Mouse (Mus musculus): Measurements from ENCODE around the gene Dync1i1. TPM values are rescaled to one million over a fixed set of nuclear protein-coding genes. Genes with fewer than 3 reads are reported as not detected.

Dync1i1 gene
- polyA plus RNA-seq, 1 experiment = 19.3 TPM

DNA sequence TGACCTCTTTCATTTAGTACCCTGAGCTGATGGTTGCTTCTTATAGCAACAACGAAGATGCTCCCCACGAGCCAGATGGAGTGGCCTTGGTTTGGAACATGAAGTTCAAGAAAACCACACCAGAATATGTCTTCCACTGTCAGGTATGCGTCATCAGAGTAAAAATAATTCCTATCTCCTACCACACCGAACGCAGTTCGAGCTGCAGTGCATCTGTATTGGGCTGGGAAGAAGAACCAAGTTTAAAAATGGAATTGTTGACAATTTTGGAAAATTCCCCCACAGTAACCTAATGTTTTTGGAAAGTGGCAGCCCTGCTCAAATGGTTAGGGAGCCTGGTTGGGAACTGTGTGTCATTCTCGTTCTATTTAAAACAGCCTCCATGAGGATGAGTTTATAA lies 197.7 kb downstream of the Dync1i1 start:
- TF ChIP-seq CTCF (IDR thresholded peaks at IDR 0.05; ENCODE audit: borderline replicate concordance, extremely low read depth, insufficient read depth, insufficient read length) (no peak), POLR2A (IDR thresholded peaks at IDR 0.05; ENCODE audit: borderline replicate concordance, extremely low read depth, insufficient read depth, insufficient read length, poor library complexity, severe bottlenecking) (no peak)
- no peak for DNase-seq (ENCODE audit: low read depth)

DNA sequence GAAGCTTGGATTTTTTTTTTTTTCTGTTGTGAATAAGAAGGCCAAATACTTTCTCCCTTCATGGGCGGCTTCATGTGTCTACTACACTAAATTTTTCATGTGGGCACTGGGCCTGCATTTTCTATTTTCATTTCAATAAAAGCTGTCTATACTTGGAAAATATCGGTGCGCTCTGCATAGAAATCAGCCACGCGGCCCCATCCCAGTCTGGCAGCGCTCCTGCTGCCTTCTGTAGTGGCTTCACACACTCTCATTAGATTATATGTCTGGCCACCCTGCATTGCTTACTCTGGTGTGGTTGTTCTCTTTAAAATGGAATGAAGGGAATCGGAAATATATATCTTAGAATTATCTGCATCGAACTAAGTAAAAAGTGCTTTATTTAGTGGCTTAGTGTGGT lies 204.7 kb downstream of the Dync1i1 start:
- peak; percentile 75 for DNase-seq (ENCODE audit: low read depth)
- no peak for TF ChIP-seq POLR2A (IDR thresholded peaks at IDR 0.05; ENCODE audit: borderline replicate concordance, extremely low read depth, insufficient read depth, insufficient read length, poor library complexity, severe bottlenecking)

DNA sequence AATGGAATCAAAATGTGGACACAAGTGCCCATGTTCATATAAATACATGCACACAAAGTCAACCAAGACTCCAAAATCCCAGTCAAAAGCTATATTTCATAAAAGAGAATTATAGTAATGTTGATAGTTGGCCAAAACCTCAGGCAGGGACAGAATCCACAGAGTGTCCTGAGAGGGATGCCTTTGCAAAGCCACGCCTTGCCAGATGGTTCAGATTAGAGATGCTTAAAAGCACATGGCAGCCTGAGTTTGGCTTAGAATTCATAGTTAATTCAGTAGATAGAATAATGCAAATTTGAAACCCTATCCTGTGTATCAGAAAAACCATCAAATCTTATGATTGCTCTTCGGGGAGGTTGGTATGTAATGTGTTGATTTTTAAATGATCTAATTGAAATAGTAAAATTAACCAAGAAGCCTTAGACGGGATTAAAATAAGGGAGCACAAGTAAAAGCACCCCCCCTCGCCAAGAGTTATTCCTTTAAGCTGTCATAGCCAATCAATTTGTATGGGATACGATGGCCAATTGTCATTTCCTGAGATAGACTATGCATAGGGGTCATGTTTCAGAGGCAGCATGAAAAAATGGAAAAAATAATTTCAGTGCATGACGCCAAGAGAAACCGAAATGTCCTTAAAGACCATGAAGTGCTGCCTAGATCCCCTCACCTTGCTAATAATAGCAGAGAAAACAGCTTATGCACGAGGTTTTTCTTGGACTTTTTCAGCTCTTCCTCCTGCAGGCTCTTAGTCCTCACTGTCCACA lies 210.3 kb downstream of the Dync1i1 start:
- DNase-seq (ENCODE audit: low read depth) = peak; percentile 54
- TF ChIP-seq POLR2A (IDR thresholded peaks at IDR 0.05; ENCODE audit: borderline replicate concordance, extremely low read depth, insufficient read depth, insufficient read length, poor library complexity, severe bottlenecking) = no peak
- no peak for TF ChIP-seq CTCF (IDR thresholded peaks at IDR 0.05; ENCODE audit: borderline replicate concordance, extremely low read depth, insufficient read depth, insufficient read length)

DNA sequence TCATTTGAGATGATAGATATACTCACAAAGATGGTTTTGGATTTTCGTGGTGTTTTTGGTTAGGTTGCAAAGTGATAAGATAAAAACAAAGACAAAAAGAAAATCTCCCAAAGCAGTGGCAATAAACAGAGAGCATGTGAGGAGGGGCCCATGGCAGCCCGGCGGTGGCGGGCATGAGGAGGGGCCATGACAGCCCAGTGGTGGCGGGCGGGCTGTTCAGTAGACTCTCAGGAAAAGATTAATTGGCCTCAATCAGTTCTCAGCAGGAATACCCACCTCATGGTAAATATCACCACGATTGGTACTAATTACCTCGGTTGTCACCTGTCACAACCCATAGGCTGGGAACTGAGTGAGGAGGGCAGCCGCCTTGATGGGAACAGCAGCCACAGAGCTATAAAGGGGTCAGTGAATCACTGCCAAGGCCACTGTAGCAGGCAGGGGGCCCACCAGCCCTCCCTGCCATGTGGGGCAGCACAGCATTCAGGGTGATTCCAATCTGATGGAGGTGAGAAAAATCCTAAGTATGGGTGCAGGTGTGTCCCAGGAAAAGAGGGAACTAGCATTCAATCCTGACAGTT lies 224.5 kb downstream of the Dync1i1 start:
- DNase-seq (ENCODE audit: low read depth) = peak; percentile 42
- no peak for TF ChIP-seq CTCF (IDR thresholded peaks at IDR 0.05; ENCODE audit: borderline replicate concordance, extremely low read depth, insufficient read depth, insufficient read length)
- no peak for TF ChIP-seq POLR2A (IDR thresholded peaks at IDR 0.05; ENCODE audit: borderline replicate concordance, extremely low read depth, insufficient read depth, insufficient read length, poor library complexity, severe bottlenecking)

DNA sequence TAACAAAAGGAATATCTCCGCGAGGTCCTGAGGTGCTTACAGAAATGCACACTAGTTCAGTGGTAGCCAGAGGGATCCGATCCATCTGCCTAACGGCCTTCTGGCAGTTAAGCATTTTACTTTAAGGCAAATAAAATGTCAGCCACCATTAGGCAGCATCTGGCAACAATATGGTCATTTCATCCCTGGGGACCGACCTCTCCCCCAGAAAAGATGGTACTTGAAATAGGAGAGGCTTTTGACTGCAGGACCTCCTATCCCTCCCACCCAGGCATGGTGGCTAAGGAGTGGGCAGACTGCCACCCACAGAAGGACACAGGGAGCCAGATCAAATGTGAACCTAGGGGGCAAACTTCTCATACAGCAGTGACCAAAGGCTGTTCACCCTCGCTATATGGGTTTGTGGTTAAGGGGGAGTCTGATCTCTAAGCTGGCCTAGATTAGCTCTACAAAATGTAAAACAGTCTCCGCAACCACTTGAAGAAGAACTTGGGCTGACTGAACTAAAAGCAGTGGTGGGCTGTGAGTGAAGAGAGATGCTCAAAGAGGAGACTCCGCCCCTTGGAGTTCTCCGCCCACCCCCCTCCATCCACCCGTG lies 231.0 kb downstream of the Dync1i1 start:
- TF ChIP-seq POLR2A (IDR thresholded peaks at IDR 0.05; ENCODE audit: borderline replicate concordance, extremely low read depth, insufficient read depth, insufficient read length, poor library complexity, severe bottlenecking) (no peak), CTCF (IDR thresholded peaks at IDR 0.05; ENCODE audit: borderline replicate concordance, extremely low read depth, insufficient read depth, insufficient read length) (no peak)

DNA sequence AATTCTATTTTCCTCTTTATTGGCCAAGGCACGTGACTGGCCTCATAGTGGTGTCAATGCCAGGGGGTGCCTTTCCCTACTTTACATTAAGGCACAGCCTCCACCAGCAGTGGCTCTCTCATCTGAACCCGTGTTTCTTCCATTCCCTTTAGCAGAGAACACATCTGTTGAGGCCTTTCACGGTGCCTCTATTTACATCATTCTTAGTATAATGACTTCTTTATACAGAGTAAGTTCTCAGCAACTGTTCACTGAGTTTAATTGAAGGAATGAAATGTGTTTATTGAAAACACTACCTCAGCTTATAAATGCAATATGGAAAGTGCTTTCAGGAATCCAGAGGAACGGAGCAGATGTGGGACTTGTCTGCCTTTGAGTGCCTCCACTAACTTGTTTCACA lies 235.3 kb downstream of the Dync1i1 start:
- TF ChIP-seq POLR2A (IDR thresholded peaks at IDR 0.05; ENCODE audit: borderline replicate concordance, extremely low read depth, insufficient read depth, insufficient read length, poor library complexity, severe bottlenecking) = no peak
- no peak for TF ChIP-seq CTCF (IDR thresholded peaks at IDR 0.05; ENCODE audit: borderline replicate concordance, extremely low read depth, insufficient read depth, insufficient read length)
- DNase-seq (ENCODE audit: low read depth) = no peak

More for the DNA sequence above, 231.0 kb downstream of the Dync1i1 start:
- peak; percentile 14 for DNase-seq (ENCODE audit: low read depth)

DNA sequence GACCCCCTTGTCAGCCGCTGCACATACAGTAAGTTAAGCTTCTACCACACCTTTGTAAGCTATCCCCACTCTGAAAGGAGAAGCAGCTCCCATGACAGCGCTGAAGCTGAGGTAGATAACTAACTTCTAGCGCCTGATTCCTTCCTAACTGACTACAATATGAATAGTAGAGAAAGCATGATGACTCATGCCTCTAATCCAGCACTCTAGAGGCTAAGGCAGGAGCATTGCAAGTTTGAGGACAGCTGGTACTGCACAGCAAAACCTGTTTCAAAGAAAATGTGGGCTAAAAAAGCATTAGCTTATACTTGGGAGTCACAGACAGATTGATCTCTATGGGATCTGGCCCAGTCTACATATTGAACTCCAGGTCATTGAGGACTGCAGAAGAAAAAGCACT lies 236.5 kb downstream of the Dync1i1 start:
- no peak for TF ChIP-seq CTCF (IDR thresholded peaks at IDR 0.05; ENCODE audit: borderline replicate concordance, extremely low read depth, insufficient read depth, insufficient read length)
- TF ChIP-seq POLR2A (IDR thresholded peaks at IDR 0.05; ENCODE audit: borderline replicate concordance, extremely low read depth, insufficient read depth, insufficient read length, poor library complexity, severe bottlenecking) = no peak
- no peak for DNase-seq (ENCODE audit: low read depth)

DNA sequence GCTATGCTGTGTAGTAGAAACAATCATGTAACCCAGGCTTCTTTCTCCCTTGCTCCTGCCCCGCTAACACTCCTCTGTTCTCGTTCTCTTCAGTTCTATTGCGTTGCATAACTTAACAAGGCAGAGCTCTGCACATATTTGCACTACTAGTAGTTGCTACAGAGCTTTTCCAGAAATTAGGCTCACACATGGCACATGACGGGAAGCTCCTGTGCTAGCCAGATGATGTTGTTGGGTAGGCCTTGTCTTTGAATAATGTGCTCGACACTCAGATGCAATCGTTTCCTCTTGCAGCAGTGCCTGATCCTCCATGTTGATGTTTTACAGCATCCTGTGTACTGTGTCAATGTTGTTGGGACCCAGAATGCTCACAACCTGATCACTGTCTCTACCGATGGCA lies 240.9 kb downstream of the Dync1i1 start:
- TF ChIP-seq CTCF (IDR thresholded peaks at IDR 0.05; ENCODE audit: borderline replicate concordance, extremely low read depth, insufficient read depth, insufficient read length) (no peak), POLR2A (IDR thresholded peaks at IDR 0.05; ENCODE audit: borderline replicate concordance, extremely low read depth, insufficient read depth, insufficient read length, poor library complexity, severe bottlenecking) (no peak)
- DNase-seq (ENCODE audit: low read depth) = no peak

DNA sequence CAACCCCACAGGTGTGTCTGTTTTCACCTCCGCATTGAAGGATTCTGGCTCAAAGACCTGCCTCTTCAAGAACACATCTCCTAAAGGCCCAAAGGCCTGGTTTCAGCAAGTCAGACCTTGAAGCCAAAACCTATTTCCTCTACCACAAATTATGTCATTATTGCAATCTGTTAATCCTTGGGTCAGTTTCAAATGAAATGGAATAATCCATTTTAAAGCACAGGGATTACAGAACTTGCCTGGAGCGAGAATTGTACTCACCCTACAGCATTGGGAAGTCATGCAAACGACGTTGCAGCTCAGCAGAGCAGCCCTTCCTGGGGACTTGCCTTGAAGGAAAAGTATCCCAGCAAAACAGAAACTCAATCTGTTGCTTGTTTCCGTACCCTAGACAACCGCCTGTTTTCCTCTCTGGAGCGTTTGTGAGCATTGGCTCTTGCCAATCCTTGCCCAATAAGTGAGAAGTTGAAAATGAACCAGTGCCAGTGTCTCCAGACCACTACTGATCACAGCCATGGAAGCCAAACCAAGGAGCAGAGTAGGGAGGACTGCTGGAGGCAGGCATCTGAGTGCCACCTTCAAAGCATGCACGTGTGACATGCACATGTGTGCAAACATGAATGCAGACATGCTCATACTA lies 241.5 kb downstream of the Dync1i1 start:
- DNase-seq (ENCODE audit: low read depth) = no peak
- TF ChIP-seq CTCF (IDR thresholded peaks at IDR 0.05; ENCODE audit: borderline replicate concordance, extremely low read depth, insufficient read depth, insufficient read length) = no peak
- TF ChIP-seq POLR2A (IDR thresholded peaks at IDR 0.05; ENCODE audit: borderline replicate concordance, extremely low read depth, insufficient read depth, insufficient read length, poor library complexity, severe bottlenecking) = no peak

DNA sequence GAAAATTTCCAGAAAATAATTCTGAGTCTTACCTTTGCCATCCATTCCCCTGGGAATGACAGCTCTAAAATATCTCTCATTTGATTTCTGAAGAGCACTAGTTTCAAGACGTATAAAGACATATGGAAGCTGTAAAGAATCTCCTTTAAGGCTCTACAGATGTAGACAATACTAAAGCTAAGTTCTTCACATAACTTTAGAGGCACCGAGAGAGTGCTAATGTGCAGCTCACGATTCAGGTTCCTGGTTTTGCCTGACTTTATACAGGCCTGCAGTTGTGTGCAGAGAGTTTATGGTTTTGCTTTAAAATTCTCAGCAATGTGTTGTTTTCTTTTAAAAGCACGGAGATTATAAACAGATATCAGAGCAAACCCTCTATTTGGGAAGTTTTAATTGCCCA lies 242.1 kb downstream of the Dync1i1 start:
- no peak for DNase-seq (ENCODE audit: low read depth)
- TF ChIP-seq CTCF (IDR thresholded peaks at IDR 0.05; ENCODE audit: borderline replicate concordance, extremely low read depth, insufficient read depth, insufficient read length) = no peak
- TF ChIP-seq POLR2A (IDR thresholded peaks at IDR 0.05; ENCODE audit: borderline replicate concordance, extremely low read depth, insufficient read depth, insufficient read length, poor library complexity, severe bottlenecking) = no peak

DNA sequence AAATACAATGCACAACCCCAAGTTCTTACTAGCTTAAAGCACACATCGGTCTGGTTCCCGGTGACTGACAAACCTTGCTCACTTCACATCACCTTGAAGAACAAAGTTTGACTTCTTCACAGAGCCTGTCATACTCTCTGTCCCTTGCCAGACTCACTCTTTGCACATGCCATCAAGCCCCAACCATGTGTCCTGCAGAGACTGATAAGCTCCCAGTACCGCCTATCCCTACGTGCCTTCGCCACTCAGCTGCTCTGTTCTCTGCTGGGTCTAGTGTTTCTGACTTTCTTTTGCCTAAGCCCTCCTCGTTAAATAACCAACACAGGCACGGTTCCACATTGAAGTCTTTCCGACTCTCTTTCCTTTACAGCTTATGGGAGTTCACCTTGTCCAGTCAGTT lies 244.2 kb downstream of the Dync1i1 start:
- no peak for TF ChIP-seq POLR2A (IDR thresholded peaks at IDR 0.05; ENCODE audit: borderline replicate concordance, extremely low read depth, insufficient read depth, insufficient read length, poor library complexity, severe bottlenecking)
- no peak for TF ChIP-seq CTCF (IDR thresholded peaks at IDR 0.05; ENCODE audit: borderline replicate concordance, extremely low read depth, insufficient read depth, insufficient read length)
- no peak for DNase-seq (ENCODE audit: low read depth)
